Mouse (Mus musculus): ENCODE measurements at regions not wholly inside any gene's neighbourhood (a gene's known extent, or its start where the extent isn't known, plus 50 kb on each side); places are given as distances from the start of the nearest gene placed in this dataset.

DNA sequence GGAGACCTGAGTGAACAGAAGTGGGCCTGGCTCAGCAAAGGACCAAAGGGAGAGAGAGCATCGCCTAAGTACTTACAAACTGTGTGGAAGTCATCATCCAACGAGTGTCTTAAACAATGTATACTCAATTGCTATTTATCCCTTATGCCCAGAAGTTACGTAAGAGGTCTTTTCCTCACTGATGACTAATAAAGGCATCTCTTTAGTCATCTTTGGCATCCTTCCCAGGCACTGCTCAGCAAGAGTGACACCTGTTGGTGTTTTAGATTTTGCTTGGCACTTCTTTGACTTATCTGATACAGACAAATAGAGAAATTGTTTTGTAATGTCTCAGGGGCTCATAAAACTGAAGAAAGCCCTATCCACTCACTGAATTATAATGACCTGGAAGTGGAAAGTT, 59.4 kb upstream of the Cenpw start:
- no peak for TF ChIP-seq POLR2A (IDR thresholded peaks at IDR 0.05; ENCODE audit: low read depth, low read length)
- TF ChIP-seq CTCF (conservative IDR thresholded peaks at IDR 0.05; ENCODE audit: insufficient read depth, insufficient read length, low read depth, low read length): no peak

Data from kidney, adult 2 months (tissue).